Mouse (Mus musculus) hindbrain, embryonic 13.5 days (tissue): ENCODE results near the gene Saxo1. TPM values are rescaled to one million over a fixed set of nuclear protein-coding genes. Genes with fewer than 3 reads are reported as not detected.

Experiments used
- ATAC-seq: fragments of 200-750 bp; cut with Nextera tagmentation; 2 replicates; pipeline ENCODE4 v1.8.0; 2017; ENCODE audit warnings: moderate TSS enrichment; ENCODE audit not compliant: low FRiP score
- H3K27ac ChIP-seq: fragments of 300-500 bp; sonication (generic); 2 replicates; pipeline ENCODE4 v1.5.1; 2015; ENCODE audit warnings: inconsistent platforms, mild to moderate bottlenecking, moderate library complexity
- H3K27me3 ChIP-seq: fragments of 300-500 bp; sonication (generic); 2 replicates; pipeline ENCODE4 v1.6.1; 2015; ENCODE audit warnings: mild to moderate bottlenecking, inconsistent platforms
- H3K36me3 ChIP-seq: fragments of 300-500 bp; sonication (generic); 2 replicates; pipeline ENCODE4 v1.6.1; 2015; ENCODE audit warnings: mild to moderate bottlenecking, inconsistent platforms
- H3K4me1 ChIP-seq: fragments of 300-500 bp; sonication (generic); replicated peaks from 2 replicates; pipeline ENCODE4 v1.6.1; 2015; ENCODE audit warnings: inconsistent platforms
- H3K4me2 ChIP-seq: fragments of 300-500 bp; sonication (generic); 2 replicates; pipeline ENCODE4 v1.6.1; 2015; ENCODE audit warnings: inconsistent platforms, mild to moderate bottlenecking, moderate library complexity
- H3K4me3 ChIP-seq: fragments of 300-500 bp; sonication (generic); 2 replicates; pipeline ENCODE4 v1.5.1; 2015; ENCODE audit warnings: mild to moderate bottlenecking, inconsistent platforms
- H3K9ac ChIP-seq: fragments of 300-500 bp; sonication (generic); 2 replicates; pipeline ENCODE4 v1.6.1; 2015; ENCODE audit warnings: mild to moderate bottlenecking, inconsistent platforms
- H3K9me3 ChIP-seq: fragments of 300-500 bp; sonication (generic); 2 replicates; pipeline ENCODE4 v1.6.1; 2016; ENCODE audit warnings: inconsistent platforms
- WGBS: fragments of 180-500 bp; shearing (Covaris S2); methylation state at CpG from one replicate; pipeline ENCODE4 v1.1.7; 2015; 5-methylcytosine and 5-hydroxymethylcytosine counted together
- polyA plus RNA-seq: library from polyadenylated mRNA; unstranded; fragments of >200 nt; fragmentation: Nextera tagmentation; extraction: Ambion mirVana; gene quantifications from 2 replicates; pipeline ENCODE4 v1.2.1, GENCODE M21; 2015

Gene Saxo1
- polyA plus RNA-seq, 1 experiment from 2014 or later = not detected

GRCm38 (mm10) chr4:86408421-86408820, 149.7 kb downstream of the Saxo1 start:
- 84% methylated on average over 9 of the region's 9 CpGs for WGBS
- Histone ChIP-seq H3K4me3 (no peak overlapping the region), H3K9ac (no peak overlapping the region), H3K4me2 (no peak overlapping the region), H3K9me3 (no peaks in the 10 kb centered on the region), H3K27ac (no peak overlapping the region), H3K4me1 (peaks cover 8% of the 10 kb centered on the region), H3K36me3 (no peaks in the 10 kb centered on the region), H3K27me3 (no peaks in the 10 kb centered on the region)
- ATAC-seq = no peak

GRCm38 (mm10) chr4:86407200-86407527, 151.0 kb downstream of the Saxo1 start:
- WGBS = 73% methylated on average over 3 of the region's 3 CpGs
- no peak for ATAC-seq
- no peak overlapping the region for H3K27ac ChIP-seq
- H3K4me2 ChIP-seq = no peak overlapping the region
- no peaks in the 10 kb centered on the region for H3K9me3 ChIP-seq
- no peak overlapping the region for H3K4me3 ChIP-seq
- peaks cover 8% of the 10 kb centered on the region; the same call in 1 of the 2 replicates for H3K4me1 ChIP-seq
- H3K36me3 ChIP-seq = no peaks in the 10 kb centered on the region
- H3K27me3 ChIP-seq = no peaks in the 10 kb centered on the region
- H3K9ac ChIP-seq = no peak overlapping the region

- no peak overlapping the region for H3K4me2 ChIP-seq
- H3K36me3 ChIP-seq = no peaks in the 10 kb centered on the region
- no peaks in the 10 kb centered on the region for H3K9me3 ChIP-seq
- WGBS = 65% methylated on average over 7 of the region's 7 CpGs
- H3K27me3 ChIP-seq = no peaks in the 10 kb centered on the region
- H3K9ac ChIP-seq = no peak overlapping the region
- no peak overlapping the region for H3K4me3 ChIP-seq
- H3K4me1 ChIP-seq = peaks cover 8% of the 10 kb centered on the region; the same call in 1 of the 2 replicates
- no peak for ATAC-seq
- H3K27ac ChIP-seq = no peak overlapping the region
Observed at GRCm38 (mm10) chr4:86406501-86407199, 151.5 kb downstream of the Saxo1 start.

DNA sequence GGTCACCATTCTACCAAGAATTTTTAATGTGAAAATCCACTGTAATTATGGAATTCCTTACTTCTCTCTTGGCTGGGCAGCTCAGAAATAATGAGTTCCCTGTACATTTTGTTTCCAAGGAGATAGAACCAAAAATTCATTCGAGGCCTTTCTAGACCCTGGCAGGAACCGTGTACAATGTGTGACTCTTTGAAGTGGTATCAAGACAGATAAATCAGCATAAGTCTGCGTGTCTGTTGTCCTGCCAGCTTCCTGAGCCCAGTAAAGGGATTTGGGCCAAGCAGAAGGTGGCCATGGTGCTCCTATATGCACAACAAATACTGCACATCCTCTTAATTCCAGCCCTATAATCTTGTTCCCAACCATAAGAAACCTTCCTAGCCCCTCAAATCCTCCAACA, 157.0 kb downstream of the Saxo1 start:
- Histone ChIP-seq H3K27me3 (no peaks in the 10 kb centered on the region), H3K9me3 (no peaks in the 10 kb centered on the region), H3K27ac (no peak overlapping the region), H3K36me3 (no peaks in the 10 kb centered on the region), H3K4me3 (no peak overlapping the region), H3K9ac (no peak overlapping the region), H3K4me2 (no peak overlapping the region), H3K4me1 (no peaks in the 10 kb centered on the region; the same call in 1 of the 2 replicates)
- no peak for ATAC-seq
- 54% methylated on average over 3 of the region's 3 CpGs for WGBS

DNA sequence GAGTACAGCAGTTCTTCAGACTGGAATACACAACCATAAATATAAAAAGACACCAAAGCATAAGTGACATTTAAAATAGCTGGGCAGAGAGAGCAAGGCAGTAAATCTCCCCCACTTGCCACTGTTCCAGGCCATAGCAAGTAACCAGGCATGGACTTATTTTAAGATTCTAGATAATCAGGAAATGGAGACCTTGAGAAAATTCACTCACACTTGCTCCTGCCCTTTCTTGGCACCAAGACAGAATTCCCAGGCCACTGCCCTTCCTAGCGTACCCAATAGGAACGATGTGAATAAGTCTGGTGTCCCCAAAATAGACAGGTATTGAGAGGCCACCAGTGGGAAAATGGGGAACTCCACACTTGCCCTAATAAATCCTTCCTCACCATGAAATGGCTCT, 160.7 kb downstream of the Saxo1 start:
- no peak for ATAC-seq
- 81% methylated on average over 2 of the region's 2 CpGs for WGBS

GRCm38 (mm10) chr4:86396672-86397288, 161.3 kb downstream of the Saxo1 start:
- H3K27me3 ChIP-seq = no peaks in the 10 kb centered on the region
- no peak overlapping the region for H3K4me3 ChIP-seq
- no peak overlapping the region for H3K9ac ChIP-seq
- no peaks in the 10 kb centered on the region for H3K9me3 ChIP-seq
- WGBS = 82% methylated on average over 7 of the region's 7 CpGs
- peaks cover 5% of the 10 kb centered on the region; the same call in 1 of the 2 replicates for H3K4me1 ChIP-seq
- ATAC-seq = no peak
- no peak overlapping the region for H3K27ac ChIP-seq
- no peak overlapping the region for H3K4me2 ChIP-seq
- H3K36me3 ChIP-seq = no peaks in the 10 kb centered on the region

More for the DNA sequence above, 160.7 kb downstream of the Saxo1 start:
- Histone ChIP-seq H3K27me3 (no peaks in the 10 kb centered on the region), H3K4me3 (no peak overlapping the region), H3K9ac (no peak overlapping the region), H3K4me2 (no peak overlapping the region), H3K4me1 (peaks cover 5% of the 10 kb centered on the region; the same call in 1 of the 2 replicates), H3K9me3 (no peaks in the 10 kb centered on the region), H3K36me3 (no peaks in the 10 kb centered on the region), H3K27ac (no peak overlapping the region)

- Histone ChIP-seq H3K4me2 (no peak overlapping the region), H3K4me1 (peaks cover 5% of the 10 kb centered on the region; the same call in 1 of the 2 replicates), H3K9ac (no peak overlapping the region), H3K9me3 (no peaks in the 10 kb centered on the region), H3K27ac (no peak overlapping the region), H3K27me3 (no peaks in the 10 kb centered on the region), H3K4me3 (no peak overlapping the region), H3K36me3 (no peaks in the 10 kb centered on the region)
- ATAC-seq = no peak
- WGBS = 83% methylated on average over 6 of the region's 6 CpGs
Observed at GRCm38 (mm10) chr4:86395636-86396035, 162.5 kb downstream of the Saxo1 start.

Other genes with a start within 250 kb of the Saxo1 start
- gene Rraga, start 17.3 kb upstream of the Saxo1 start, polyA plus RNA-seq = 105 and 106 TPM in 2 replicates
- gene Haus6, start 53.7 kb upstream of the Saxo1 start, polyA plus RNA-seq = 7.4 and 9.9 TPM in 2 replicates
- gene Plin2, start 111.7 kb upstream of the Saxo1 start, polyA plus RNA-seq = 53.4 and 55.0 TPM in 2 replicates
- gene Dennd4c, start 190.2 kb upstream of the Saxo1 start, polyA plus RNA-seq = 3.6 and 5.4 TPM in 2 replicates